Mouse (Mus musculus) myocyte (in vitro differentiated cells): ENCODE results near the gene Rbm45. TPM values are rescaled to one million over a fixed set of nuclear protein-coding genes. Genes with fewer than 3 reads are reported as not detected.

Experiments used
- H3K27me3 ChIP-seq: one replicate; pipeline ENCODE4 v1.6.1; 2011; ENCODE audit not compliant: control insufficient read depth, insufficient read depth, insufficient read length
- H3K36me3 ChIP-seq: one replicate; pipeline ENCODE4 v1.6.1; 2011; ENCODE audit not compliant: control insufficient read depth, insufficient read depth
- H3K4me2 ChIP-seq: one replicate; pipeline ENCODE4 v1.6.1; 2011; ENCODE audit warnings: low read depth, control low read depth
- H3K4me3 ChIP-seq: one replicate; pipeline ENCODE4 v1.5.1; 2011; ENCODE audit warnings: mild to moderate bottlenecking, control low read depth, moderate library complexity
- H3K79me2 ChIP-seq: one replicate; pipeline ENCODE4 v1.6.1; 2011; ENCODE audit not compliant: control insufficient read depth, insufficient read depth
- H3ac ChIP-seq: one replicate; pipeline ENCODE4 v1.6.1; 2011; ENCODE audit not compliant: control insufficient read depth, insufficient read length
- CEBPB ChIP-seq: IDR thresholded peaks from 2 replicates; pipeline ENCODE4 v1.6.1; 2011; ENCODE audit warnings: mild to moderate bottlenecking, moderate library complexity; ENCODE audit not compliant: poor library complexity, insufficient read depth, severe bottlenecking
- E2F4 ChIP-seq: IDR thresholded peaks from one replicate; pipeline ENCODE4 v1.6.1; 2011; ENCODE audit warnings: mild to moderate bottlenecking, control low read depth, moderate library complexity; ENCODE audit not compliant: insufficient read depth
- MAX ChIP-seq: IDR thresholded peaks from one replicate; pipeline ENCODE4 v1.6.1; 2011; ENCODE audit warnings: low read depth, mild to moderate bottlenecking, control low read depth
- MYOD1 ChIP-seq, 3 experiments: IDR thresholded peaks; one replicate each; pipeline ENCODE4 v1.6.1; 2011; ENCODE audit warnings: control low read depth in 2 of 3, low read depth in 2 of 3, mild to moderate bottlenecking in 2 of 3, moderate library complexity in 1 of 3; ENCODE audit not compliant: insufficient read length in 2 of 3, control insufficient read depth in 1 of 3
- MYOG ChIP-seq, 3 experiments: IDR thresholded peaks; one replicate each; pipeline ENCODE4 v1.6.1; 2011; ENCODE audit warnings: control low read depth in 2 of 3, low read depth in 2 of 3, mild to moderate bottlenecking in 2 of 3; ENCODE audit not compliant: insufficient read length in 2 of 3, control insufficient read depth in 1 of 3, insufficient read depth in 1 of 3
- POLR2A ChIP-seq: IDR thresholded peaks from one replicate; pipeline ENCODE4 v1.6.1; 2011; ENCODE audit warnings: low read depth, mild to moderate bottlenecking, control low read depth, moderate library complexity; ENCODE audit not compliant: insufficient read length
- POLR2AphosphoS2 ChIP-seq: IDR thresholded peaks from one replicate; pipeline ENCODE4 v1.6.1; 2011; ENCODE audit warnings: low read depth, control low read depth; ENCODE audit not compliant: insufficient read length
- REST ChIP-seq: IDR thresholded peaks from one replicate; pipeline ENCODE4 v1.6.1; 2011; ENCODE audit warnings: mild to moderate bottlenecking, control low read depth, moderate library complexity; ENCODE audit not compliant: insufficient read depth, insufficient read length
- SRF ChIP-seq: IDR thresholded peaks from one replicate; pipeline ENCODE4 v1.6.1; 2011; ENCODE audit warnings: low read depth; ENCODE audit not compliant: control insufficient read depth, insufficient read length
- TCF12 ChIP-seq: IDR thresholded peaks from one replicate; pipeline ENCODE4 v1.6.1; 2011; ENCODE audit warnings: mild to moderate bottlenecking, control low read depth; ENCODE audit not compliant: poor library complexity, insufficient read depth, severe bottlenecking
- TCF3 ChIP-seq: IDR thresholded peaks from one replicate; pipeline ENCODE4 v1.6.1; 2011; ENCODE audit warnings: low read depth, control low read depth; ENCODE audit not compliant: insufficient read length
- USF1 ChIP-seq: IDR thresholded peaks from one replicate; pipeline ENCODE4 v1.6.1; 2011; ENCODE audit warnings: low read depth, mild to moderate bottlenecking, control low read depth, moderate library complexity
- polyA plus RNA-seq: library from polyadenylated mRNA; unstranded; fragments of >200 nt; fragmentation: generic; extraction: Trizol; gene quantifications from one replicate; pipeline ENCODE4 v1.2.1, GENCODE M21; 2012; ENCODE audit warnings: missing spikeins

Gene Rbm45
- polyA plus RNA-seq, 1 experiment, result 23.2 TPM

DNA sequence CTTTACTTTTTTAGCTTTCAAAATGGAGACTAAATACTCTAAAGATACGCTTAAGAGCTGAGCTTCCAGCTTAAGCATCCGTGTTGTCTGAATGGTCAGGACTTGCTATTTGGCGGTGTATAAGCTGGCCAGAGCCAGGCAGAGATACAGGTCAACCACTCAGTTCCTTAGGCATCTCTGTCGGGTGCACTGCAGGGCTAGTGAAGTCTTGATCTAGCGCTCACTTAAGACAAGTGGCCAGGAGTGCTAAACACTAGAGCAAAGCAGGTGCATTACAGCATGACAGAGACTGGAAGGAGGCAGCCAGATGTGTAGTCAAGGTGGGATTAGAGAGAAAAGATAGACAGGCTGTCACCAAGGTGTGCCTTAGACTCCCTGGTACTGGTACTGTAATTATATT is 39.7 kb upstream of the Rbm45 start:
- Histone ChIP-seq H3K79me2 (no peaks in the 10 kb centered on the region), H3K27me3 (peaks cover 9% of the 10 kb centered on the region), H3K36me3 (no peaks in the 10 kb centered on the region), H3ac (no peak overlapping the region), H3K4me3 (no peak overlapping the region), H3K4me2 (no peak overlapping the region)
- TF ChIP-seq E2F4, result no peak
- TF ChIP-seq POLR2A, result no peak
- no peak for TF ChIP-seq MAX
- TF ChIP-seq CEBPB, result no peak
- no peak for TF ChIP-seq TCF3
- no peak for TF ChIP-seq MYOG (IDR thresholded peaks at IDR 0.05; ENCODE audit: control insufficient read depth in 1 of 3, insufficient read depth in 1 of 3, insufficient read length in 2 of 3, low read depth in 2 of 3)
- no peak for TF ChIP-seq TCF12
- no peak for TF ChIP-seq MYOD1 (IDR thresholded peaks at IDR 0.05; ENCODE audit: control insufficient read depth in 1 of 3, insufficient read length in 2 of 3, low read depth in 2 of 3)
- TF ChIP-seq REST, result no peak
- TF ChIP-seq USF1, result no peak
- TF ChIP-seq SRF, result no peak

DNA sequence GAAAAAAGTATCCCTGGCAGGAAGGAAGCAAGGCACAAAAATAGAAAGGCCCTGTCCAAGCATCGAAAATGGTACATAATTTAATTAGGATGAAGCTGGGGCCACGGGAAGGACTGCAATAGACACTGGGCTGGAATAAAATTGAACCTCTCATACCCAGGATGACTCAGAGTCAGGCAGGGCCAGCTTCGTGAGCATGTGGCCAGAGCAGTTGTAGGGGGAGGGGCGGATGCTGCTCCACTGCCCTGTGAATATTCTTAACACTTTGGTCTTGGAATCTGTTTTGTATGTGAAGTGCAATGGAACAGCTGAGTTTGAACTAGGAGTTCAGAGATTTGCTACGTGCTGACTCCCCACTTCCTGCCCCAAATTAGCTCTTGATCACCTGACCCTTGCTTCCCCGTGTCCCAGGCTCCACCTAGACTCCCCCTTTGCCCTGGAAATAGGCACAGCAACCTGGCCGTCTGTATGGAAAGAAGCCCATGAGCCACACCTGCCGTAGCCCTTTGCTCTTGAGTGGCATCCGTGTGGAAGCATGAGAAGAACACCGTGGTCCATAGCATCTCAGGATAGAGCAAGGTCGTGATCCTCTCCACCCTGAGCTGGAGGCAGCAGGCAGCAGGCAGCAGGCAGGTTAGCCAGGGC is 37.5 kb upstream of the Rbm45 start:
- no peak for TF ChIP-seq TCF12
- no peak for TF ChIP-seq POLR2A
- TF ChIP-seq E2F4, result no peak
- no peak for TF ChIP-seq TCF3
- no peak for TF ChIP-seq MAX
- no peak for TF ChIP-seq CEBPB
- no peak for TF ChIP-seq USF1
- no peak for TF ChIP-seq SRF
- no peak for TF ChIP-seq MYOG (IDR thresholded peaks at IDR 0.05; ENCODE audit: control insufficient read depth in 1 of 3, insufficient read depth in 1 of 3, insufficient read length in 2 of 3, low read depth in 2 of 3)
- TF ChIP-seq POLR2AphosphoS2, result no peak
- TF ChIP-seq MYOD1 (IDR thresholded peaks at IDR 0.05; ENCODE audit: control insufficient read depth in 1 of 3, insufficient read length in 2 of 3, low read depth in 2 of 3), result no peak
- TF ChIP-seq REST, result no peak
- Histone ChIP-seq H3K79me2 (no peaks in the 10 kb centered on the region), H3K4me3 (no peak overlapping the region), H3ac (no peak overlapping the region), H3K27me3 (peaks cover 13% of the 10 kb centered on the region), H3K4me2 (no peak overlapping the region), H3K36me3 (no peaks in the 10 kb centered on the region)

DNA sequence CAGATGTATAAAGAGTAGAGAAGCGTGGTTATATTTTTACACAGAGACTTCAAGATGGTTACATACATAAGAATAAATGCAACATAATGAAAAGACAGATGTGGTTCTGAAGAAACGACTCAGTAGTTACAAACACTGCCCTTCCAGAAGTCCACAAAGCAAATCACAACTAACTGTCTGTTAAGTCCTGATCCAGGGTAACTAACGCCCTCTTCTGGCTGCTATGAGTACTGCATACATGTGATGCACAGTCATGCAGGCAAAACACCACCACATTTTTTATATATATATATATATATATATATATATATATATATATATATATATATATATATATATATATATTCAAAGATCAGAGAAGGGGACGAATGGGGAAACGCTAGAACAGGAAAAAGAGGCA is 35.2 kb upstream of the Rbm45 start:
- no peak overlapping the region for H3ac ChIP-seq
- H3K4me2 ChIP-seq, result no peak overlapping the region
- TF ChIP-seq REST, result no peak
- TF ChIP-seq SRF, result no peak
- TF ChIP-seq POLR2A, result no peak
- TF ChIP-seq E2F4, result no peak
- no peak for TF ChIP-seq MAX
- TF ChIP-seq TCF12, result no peak
- TF ChIP-seq POLR2AphosphoS2, result no peak
- TF ChIP-seq MYOG (IDR thresholded peaks at IDR 0.05; ENCODE audit: control insufficient read depth in 1 of 3, insufficient read depth in 1 of 3, insufficient read length in 2 of 3, low read depth in 2 of 3), result no peak
- TF ChIP-seq CEBPB, result no peak
- no peak for TF ChIP-seq TCF3
- no peak for TF ChIP-seq MYOD1 (IDR thresholded peaks at IDR 0.05; ENCODE audit: control insufficient read depth in 1 of 3, insufficient read length in 2 of 3, low read depth in 2 of 3)
- no peak for TF ChIP-seq USF1
- no peaks in the 10 kb centered on the region for H3K36me3 ChIP-seq
- no peaks in the 10 kb centered on the region for H3K79me2 ChIP-seq
- no peak overlapping the region for H3K4me3 ChIP-seq
- peaks cover 28% of the 10 kb centered on the region for H3K27me3 ChIP-seq

DNA sequence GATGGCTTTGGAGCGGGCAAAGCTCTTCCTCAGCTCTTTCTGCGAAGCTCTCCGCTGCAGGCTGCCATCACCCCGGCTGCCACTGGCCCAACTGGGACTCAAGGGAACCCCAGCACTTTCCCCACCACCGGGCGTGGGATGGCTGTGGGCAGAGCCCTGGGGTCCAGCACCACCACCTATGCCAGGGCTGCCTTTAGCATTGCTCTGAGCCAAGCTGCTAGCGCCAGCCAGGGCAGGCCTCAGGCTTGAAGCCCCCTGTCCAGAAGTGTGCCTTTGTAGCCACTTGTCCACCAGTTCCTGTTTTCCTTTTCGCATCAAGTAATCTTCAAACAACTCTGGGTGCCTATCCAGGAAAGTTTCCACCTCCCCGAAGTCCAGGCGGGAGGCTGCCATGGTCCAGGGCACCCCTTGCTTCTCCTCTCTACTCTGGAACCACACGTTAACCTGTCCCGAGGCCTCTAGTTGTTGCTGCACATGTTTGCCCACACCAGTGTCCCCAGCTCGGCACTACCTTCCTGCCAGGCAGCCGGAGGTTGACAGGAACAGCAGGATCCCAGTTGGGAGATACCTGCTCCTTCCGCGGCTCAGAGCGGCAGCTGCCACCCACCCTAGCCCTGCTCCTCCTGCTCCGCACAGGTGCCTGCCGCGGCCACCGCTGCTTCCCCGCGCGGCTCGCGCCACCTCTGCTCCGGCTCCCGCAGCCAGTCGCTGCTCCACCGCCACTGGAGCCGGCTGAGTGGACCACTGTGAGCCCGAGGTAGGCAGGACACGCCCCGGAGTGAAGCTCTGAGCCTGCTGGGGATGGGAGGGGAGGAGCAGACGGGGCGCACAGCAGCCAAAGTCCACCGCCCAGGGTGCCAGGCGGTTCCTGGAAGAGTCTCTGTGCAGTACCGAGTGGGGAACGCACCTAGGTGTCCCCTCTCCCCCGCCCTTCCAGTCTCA is 31.3 kb upstream of the Rbm45 start, which contains the start of gene Pde11a:
TSS of gene Pde11a (minus strand) at position 560 of the 942 bp plus-strand sequence.
- Histone ChIP-seq H3K4me2 (no peak within 1 kb of the TSS), H3K79me2 (no peaks in the 10 kb centered on the region), H3ac (no peak within 1 kb of the TSS), H3K4me3 (no peak within 1 kb of the TSS), H3K27me3 (peaks cover 33% of the 10 kb centered on the region), H3K36me3 (no peaks in the 10 kb centered on the region)
- TF ChIP-seq MYOD1 (IDR thresholded peaks at IDR 0.05; ENCODE audit: control insufficient read depth in 1 of 3, insufficient read length in 2 of 3, low read depth in 2 of 3) (no peak), TCF3 (no peak), TCF12 (no peak), MAX (no peak), REST (no peak), MYOG (IDR thresholded peaks at IDR 0.05; ENCODE audit: control insufficient read depth in 1 of 3, insufficient read depth in 1 of 3, insufficient read length in 2 of 3, low read depth in 2 of 3) (no peak), CEBPB (no peak), USF1 (no peak), SRF (no peak), POLR2AphosphoS2 (no peak), POLR2A (no peak)
